Mouse (Mus musculus) left cerebral cortex, adult 11 months (tissue): ENCODE data around the gene Klk15.
A peak's percentile ranks its signal among the peaks of the same experiment; 100 is the strongest.
"Not testable (repeated sequence)": the region's sequence is repeated elsewhere in the genome, so short reads cannot be mapped to it uniquely, and the experiment has no call there.

Source experiments
- DNase-seq: peaks from one replicate; pipeline ENCODE4 v3.0.0; 2022; ENCODE audit warnings: low spot score

The Klk15 gene

GRCm38 (mm10) chr7:43933440-43933839 is at the start of gene Klk15:
TSS of gene Klk15 (plus strand) at chr7:43933740.
- no peak for DNase-seq

DNA sequence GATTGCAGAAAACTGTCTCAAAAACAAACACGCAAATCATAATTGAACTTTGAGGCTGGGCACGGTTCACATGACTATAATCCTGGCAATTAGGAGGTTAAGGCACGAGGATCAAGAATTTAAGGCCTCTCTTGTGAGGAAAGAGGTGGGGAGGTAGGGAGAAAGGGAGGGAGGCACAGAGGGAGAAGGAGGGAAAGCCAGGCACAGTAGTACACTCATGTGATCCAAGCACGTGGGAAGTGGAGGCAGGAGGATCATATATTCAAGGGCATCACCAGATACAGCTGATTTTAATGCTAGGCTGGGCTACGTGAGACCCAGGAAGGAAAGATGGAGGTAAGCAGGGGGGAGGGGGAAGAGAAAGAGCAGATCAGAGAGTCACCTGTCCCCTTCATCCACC is 42.2 kb upstream of the Klk15 start:
- DNase-seq: no peak

GRCm38 (mm10) chr7:43891788-43892187 is 41.8 kb upstream of the Klk15 start:
- no peak for DNase-seq

DNA sequence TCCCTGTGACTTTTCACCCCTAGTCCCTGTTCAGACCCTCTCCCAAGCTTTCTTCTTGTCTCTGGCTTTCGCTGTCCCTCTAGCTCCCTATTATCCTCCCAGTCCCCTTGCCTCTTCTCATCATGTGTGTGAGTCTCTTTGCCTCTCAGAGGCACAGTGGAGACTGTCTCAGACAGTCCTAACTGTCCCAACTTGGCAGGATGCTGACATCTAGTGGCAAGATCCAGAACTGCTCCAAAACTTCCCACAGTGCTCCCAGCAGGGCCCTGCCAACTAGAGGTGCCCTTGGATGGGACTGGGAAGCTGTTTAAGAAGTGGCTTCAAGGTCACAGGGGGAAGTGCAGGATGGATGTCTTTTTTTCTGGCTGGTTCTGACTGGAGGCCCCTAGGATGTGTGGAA is 38.7 kb upstream of the Klk15 start:
- peak; percentile 79 for DNase-seq

DNA sequence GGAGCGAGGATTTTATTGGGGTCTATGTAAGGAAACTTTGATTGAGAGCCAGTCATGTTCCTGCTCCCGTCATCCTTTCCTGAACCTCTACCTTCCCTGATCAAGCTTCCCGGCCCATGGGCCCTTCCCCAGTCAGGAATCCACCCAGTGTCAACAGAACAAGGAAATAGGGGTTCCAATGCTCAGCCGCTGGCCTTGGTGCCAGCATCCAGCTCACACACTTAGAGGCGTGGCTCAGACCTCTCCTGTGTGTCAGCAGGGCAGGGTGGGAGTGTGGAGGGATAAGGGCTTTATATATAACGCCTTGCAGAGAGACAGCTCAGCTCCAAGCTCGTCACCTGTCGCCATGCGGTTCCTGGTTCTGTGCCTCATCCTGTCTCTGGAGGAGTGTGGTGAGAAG is 18.7 kb upstream of the Klk15 start:
- DNase-seq: no peak

- no peak for DNase-seq
Observed at GRCm38 (mm10) chr7:43918426-43918825, 15.1 kb upstream of the Klk15 start.

- DNase-seq: no peak
Observed at GRCm38 (mm10) chr7:43918871-43919270, 14.7 kb upstream of the Klk15 start.

DNA sequence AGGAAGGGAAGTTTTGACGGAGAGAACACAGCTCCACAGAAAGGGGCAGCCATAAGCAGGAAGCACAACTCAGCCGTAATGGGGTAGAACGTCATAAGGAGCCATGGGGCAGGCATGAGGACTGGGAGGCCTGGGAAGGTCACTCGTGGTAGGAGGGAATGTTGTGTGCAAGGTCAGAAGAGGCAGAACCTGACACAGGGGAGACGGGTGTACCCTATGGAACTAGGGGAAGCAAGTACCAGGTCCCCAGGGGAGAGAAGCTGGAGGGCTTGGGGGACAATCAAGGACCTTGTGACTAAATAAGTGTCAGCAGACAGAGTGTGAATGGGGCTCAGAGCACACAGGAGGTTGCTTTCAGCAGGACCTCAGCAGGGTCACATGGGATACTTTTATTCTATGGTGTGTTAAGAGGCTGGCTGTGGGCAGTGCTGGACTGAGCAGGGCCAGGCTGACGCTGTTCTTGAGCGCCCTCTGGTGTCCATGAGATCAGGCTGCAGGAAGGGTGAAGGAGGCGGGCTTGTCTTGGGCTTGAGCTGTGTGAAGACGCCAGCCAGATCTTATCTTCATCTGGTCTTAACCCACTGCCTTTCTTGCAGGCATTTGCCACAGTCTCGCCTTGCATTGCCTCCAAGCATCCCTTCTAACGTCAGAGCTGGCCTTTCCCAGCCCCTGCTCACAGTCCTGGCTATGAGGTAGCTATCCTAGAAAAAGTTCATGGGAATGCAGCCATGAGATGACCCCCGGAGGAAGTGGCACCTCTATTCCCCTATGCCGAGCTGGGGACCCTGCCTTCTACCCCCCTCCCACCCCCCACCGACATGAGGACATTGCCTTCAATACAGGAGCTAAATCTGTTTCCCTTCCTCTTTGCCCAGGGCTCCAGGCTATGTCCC is 13.7 kb upstream of the Klk15 start:
- DNase-seq: no peak

GRCm38 (mm10) chr7:43920582-43920981 is 13.0 kb upstream of the Klk15 start:
- DNase-seq: no peak

- no peak for DNase-seq
Observed at GRCm38 (mm10) chr7:43921087-43921486, 12.5 kb upstream of the Klk15 start.

GRCm38 (mm10) chr7:43921941-43922340 is 11.6 kb upstream of the Klk15 start:
- no peak for DNase-seq

- no peak for DNase-seq
Observed at GRCm38 (mm10) chr7:43925985-43926384, 7.6 kb upstream of the Klk15 start.

DNA sequence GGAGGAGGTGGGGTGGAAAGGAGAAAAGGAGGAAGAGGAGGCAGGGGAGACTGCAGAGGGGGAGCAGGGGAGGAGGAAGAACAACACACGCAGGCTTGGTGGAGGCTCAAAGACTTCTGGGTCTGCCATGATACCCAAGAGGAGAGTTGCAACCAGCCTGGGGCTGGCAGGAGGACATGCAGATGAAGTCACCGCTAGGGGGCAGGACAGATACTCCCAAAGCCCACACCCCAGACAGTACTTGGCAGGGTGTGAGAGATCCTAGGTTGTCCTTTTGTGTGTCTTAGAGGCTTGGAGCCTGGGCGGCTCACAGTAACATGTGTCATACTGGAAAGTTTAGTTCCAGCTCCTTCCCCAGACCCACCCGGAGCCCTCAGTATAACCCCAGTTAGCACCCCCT is 5.0 kb upstream of the Klk15 start:
- no peak for DNase-seq

GRCm38 (mm10) chr7:43932337-43932736 is 1.2 kb upstream of the Klk15 start:
- no peak for DNase-seq

GRCm38 (mm10) chr7:43934747-43935146 is 1.2 kb downstream of the Klk15 start:
- DNase-seq: no peak

GRCm38 (mm10) chr7:43936551-43936950 is 3.0 kb downstream of the Klk15 start:
- DNase-seq: no peak

- DNase-seq: not testable (repeated sequence)
Observed at GRCm38 (mm10) chr7:43942293-43942692, 8.8 kb downstream of the Klk15 start.

- no peak for DNase-seq
Observed at GRCm38 (mm10) chr7:43944727-43945264, 11.3 kb downstream of the Klk15 start.

DNA sequence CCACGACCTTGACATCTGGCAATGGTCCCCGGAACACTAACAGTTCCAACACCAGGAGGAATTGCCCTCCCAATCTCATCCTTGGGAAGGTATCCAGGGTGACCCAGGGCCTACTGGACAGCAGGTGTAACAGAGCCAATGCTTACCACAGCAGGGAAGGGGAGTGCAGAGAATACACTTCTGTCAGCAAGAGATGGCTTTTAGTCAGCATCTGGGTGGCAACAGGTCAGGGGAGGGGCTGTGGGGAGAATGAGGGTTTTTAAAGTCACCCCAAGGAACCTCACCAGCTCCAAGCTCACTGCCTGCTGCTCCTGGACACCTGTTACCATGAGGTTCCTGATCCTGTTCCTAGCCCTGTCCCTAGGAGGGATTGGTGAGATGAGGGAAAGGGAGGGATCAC is 16.8 kb downstream of the Klk15 start, which contains the start of gene Klk1b8:
Gene Klk1b8, plus strand, starts transcription at position 301 of the 400 bp plus-strand sequence.
- no peak for DNase-seq

DNA sequence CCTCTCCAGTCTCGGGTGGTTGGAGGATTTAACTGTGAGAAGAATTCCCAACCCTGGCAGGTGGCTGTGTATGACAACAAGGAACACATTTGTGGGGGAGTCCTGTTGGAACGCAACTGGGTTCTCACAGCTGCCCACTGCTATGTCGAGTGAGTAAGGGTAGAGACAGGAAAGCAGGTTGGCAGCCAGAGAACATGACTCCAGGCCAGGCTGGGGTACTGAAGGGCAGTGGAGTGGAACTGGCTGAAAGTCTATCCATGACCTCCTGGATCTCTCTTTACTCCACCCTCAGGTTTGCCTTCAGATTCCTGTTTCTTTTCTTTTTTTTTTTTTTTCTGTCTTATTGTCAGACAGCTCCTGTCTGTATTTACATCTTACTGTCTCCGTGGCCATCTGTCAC is 19.2 kb downstream of the Klk15 start:
- no peak for DNase-seq

- no peak for DNase-seq
Observed at GRCm38 (mm10) chr7:43966451-43966850, 32.9 kb downstream of the Klk15 start, which contains the start of gene Klk1b1. TSS of gene Klk1b1 (plus strand) at chr7:43966751.

- no peak for DNase-seq
Observed at GRCm38 (mm10) chr7:43967058-43967457, 33.5 kb downstream of the Klk15 start.

DNA sequence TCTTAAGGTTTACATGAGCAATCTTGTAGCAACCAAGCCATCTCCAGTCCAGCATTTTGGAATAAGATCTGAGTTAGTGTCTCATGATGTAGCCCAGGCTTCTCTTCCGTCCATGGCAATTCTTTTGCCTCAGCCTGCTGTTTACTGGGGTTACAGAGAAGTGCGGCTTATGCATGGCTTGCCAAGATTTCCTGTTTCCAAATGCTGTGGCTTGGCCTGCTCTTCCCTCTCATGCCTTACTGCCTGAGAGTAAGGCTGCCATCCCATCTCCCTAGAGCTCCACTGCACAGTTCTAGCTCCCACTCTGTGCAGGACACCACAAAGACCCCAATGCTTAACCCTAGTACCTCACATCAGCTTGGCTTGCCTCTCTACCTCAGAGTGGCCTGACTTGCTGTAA is 34.1 kb downstream of the Klk15 start:
- DNase-seq: no peak

DNA sequence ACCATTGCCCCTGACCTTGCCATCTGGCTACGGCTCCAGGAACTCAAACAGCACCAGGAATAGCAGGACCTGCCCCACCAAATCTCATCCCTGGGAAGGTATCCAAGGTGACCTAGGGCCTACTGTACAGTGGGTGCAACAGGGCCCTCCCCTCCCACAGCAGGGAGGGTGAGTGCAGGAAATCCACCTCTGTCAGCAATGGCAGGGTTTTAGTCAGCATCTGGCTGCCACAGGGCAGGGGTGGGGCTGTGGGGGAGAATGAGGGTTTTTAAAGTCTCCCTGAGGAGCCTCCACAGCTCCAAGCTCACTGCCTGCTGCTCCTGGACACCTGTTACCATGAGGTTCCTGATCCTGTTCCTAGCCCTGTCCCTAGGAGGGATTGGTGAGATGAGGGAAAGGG is 42.2 kb downstream of the Klk15 start, which contains the start of gene Klk1b9:
Gene Klk1b9, plus strand, starts transcription at position 301 of the 400 bp plus-strand sequence.
- DNase-seq: not testable (repeated sequence)
